Mouse (Mus musculus) E14TG2a.4 (cell line): ENCODE data around the gene Ppp1r3c.

Source experiments
- CTCF ChIP-seq: conservative IDR thresholded peaks from 2 replicates; pipeline ENCODE4 v1.5.1; 2014; ENCODE audit warnings: low read length
- NANOG ChIP-seq: IDR thresholded peaks from 2 replicates; pipeline ENCODE4 v1.6.1; 2014; ENCODE audit warnings: borderline replicate concordance, low read length, mixed read lengths
- POU5F1 ChIP-seq: IDR thresholded peaks from 2 replicates; pipeline ENCODE4 v1.6.1; 2014; ENCODE audit warnings: low read length, borderline replicate concordance

- TF ChIP-seq CTCF (no peak), NANOG (no peak), POU5F1 (no peak)
Observed at GRCm38 (mm10) chr19:36748996-36749395, 12.5 kb upstream of the Ppp1r3c start.
